In the genomic region with DNA sequence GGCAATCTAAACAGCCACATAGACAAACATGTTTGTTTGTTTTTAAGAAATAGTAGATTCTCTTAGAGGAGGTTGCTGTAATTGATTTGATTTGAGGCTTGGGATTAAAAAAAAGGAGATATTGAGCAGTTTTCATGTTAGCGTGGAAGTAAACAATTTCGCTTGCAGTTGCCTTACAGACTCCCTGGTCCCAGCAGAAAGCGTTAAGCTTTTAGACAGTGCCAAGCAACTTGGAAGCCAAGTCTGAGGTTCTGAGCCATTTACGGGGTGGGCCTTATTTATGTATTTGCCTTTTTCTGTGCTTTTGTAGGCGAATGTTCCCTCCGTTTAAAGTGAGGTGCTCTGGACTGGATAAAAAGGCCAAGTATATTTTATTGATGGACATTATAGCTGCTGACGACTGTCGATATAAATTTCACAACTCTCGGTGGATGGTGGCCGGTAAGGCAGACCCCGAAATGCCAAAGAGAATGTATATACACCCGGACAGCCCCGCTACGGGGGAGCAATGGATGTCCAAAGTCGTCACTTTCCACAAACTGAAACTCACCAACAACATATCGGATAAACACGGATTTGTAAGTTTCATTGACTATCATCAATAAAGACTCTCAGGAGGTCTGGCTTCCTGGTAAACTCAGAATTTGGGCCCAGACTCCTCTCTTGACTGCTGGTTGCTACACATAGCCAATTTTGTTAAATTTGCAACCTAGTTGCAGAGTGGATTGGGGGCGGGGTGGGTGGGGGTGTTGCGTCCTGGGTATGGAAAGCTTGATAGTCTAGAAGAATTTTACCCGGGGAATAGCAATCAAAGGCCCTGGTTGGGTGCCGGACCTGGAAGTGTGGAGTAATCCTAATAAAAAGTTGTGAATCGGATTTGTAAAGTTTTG, we compare ENCODE assay signal across 9 mouse cellular contexts. TPM values are rescaled to one million over a fixed set of nuclear protein-coding genes. Genes with fewer than 3 reads are reported as not detected.
DNase-seq lines count a peak whose midpoint lies in the region; ATAC-seq and TF ChIP-seq lines count a peak whose summit lies in the region.
"Had no signal": no experiment of that assay in that cellular context is flagged by ENCODE, and none has a peak within 500 bp of the region (broad histone marks: within the 10 kb centered on the region; RNA-seq: fewer than 3 reads in every experiment).

No protein-coding gene starts in this region.

- no peak overlapping the region for H3K9ac ChIP-seq in forebrain, postnatal 0 days
- no peak overlapping the region for H3K9ac ChIP-seq in forebrain, embryonic 12.5 days
- peak overlapping the region; percentile 99 for H3K9ac ChIP-seq in lung, embryonic 14.5 days
- peak overlapping the region; percentile 86 for H3K9ac ChIP-seq in intestine, embryonic 15.5 days
- H3K9ac ChIP-seq in neural tube, embryonic 14.5 days (replicated peaks; ENCODE audit: low read depth, low read length) = no peak overlapping the region
- no peak overlapping the region for H3K9ac ChIP-seq in forebrain, embryonic 13.5 days

- DNase-seq in forebrain, postnatal 0 days = no peak
- DNase-seq in lung, embryonic 14.5 days = no peak
- DNase-seq in lung, postnatal 36 days = no peak
- DNase-seq: B cell, adult 2 months had no signal

- H3K27ac ChIP-seq in forebrain, postnatal 0 days (ENCODE audit: low read depth, low read length) = no peak overlapping the region
- no peak overlapping the region for H3K27ac ChIP-seq in forebrain, embryonic 12.5 days
- H3K27ac ChIP-seq in lung, embryonic 14.5 days (ENCODE audit: low read depth) = peak overlapping the region; percentile 99
- no peak overlapping the region for H3K27ac ChIP-seq in intestine, embryonic 15.5 days
- no peak overlapping the region for H3K27ac ChIP-seq in neural tube, embryonic 14.5 days (ENCODE audit: low read depth, low read length)
- H3K27ac ChIP-seq in forebrain, embryonic 13.5 days = no peak overlapping the region

- H3K27me3 ChIP-seq in forebrain, postnatal 0 days (ENCODE audit: insufficient read depth, low read length) = peaks cover 90% of the 10 kb centered on the region
- peaks cover 96% of the 10 kb centered on the region for H3K27me3 ChIP-seq in forebrain, embryonic 12.5 days
- peaks cover 31% of the 10 kb centered on the region for H3K27me3 ChIP-seq in lung, embryonic 14.5 days (ENCODE audit: insufficient read depth, low read length)
- H3K27me3 ChIP-seq in intestine, embryonic 15.5 days (replicated peaks) = no peaks in the 10 kb centered on the region; the same call in 1 of the 2 replicates
- peaks cover 69% of the 10 kb centered on the region for H3K27me3 ChIP-seq in neural tube, embryonic 14.5 days (ENCODE audit: control insufficient read depth, insufficient read depth, low read length)
- H3K27me3 ChIP-seq in forebrain, embryonic 13.5 days = peaks cover 99% of the 10 kb centered on the region

- H3K4me1 ChIP-seq in forebrain, postnatal 0 days (ENCODE audit: insufficient read depth) = no peaks in the 10 kb centered on the region
- H3K4me1 ChIP-seq in forebrain, embryonic 12.5 days = peaks cover 21% of the 10 kb centered on the region
- H3K4me1 ChIP-seq in lung, embryonic 14.5 days (ENCODE audit: insufficient read depth) = no peaks in the 10 kb centered on the region
- H3K4me1 ChIP-seq in intestine, embryonic 15.5 days (replicated peaks) = peaks cover 15% of the 10 kb centered on the region
- H3K4me1 ChIP-seq in neural tube, embryonic 14.5 days (ENCODE audit: control insufficient read depth, insufficient read depth, low read length) = peaks cover 7% of the 10 kb centered on the region; the same call in 1 of the 2 replicates
- peaks cover 16% of the 10 kb centered on the region for H3K4me1 ChIP-seq in forebrain, embryonic 13.5 days

- H3K4me3 ChIP-seq in forebrain, postnatal 0 days (ENCODE audit: low read depth, low read length) = peak overlapping the region; percentile 4; the same call in 1 of the 2 replicates
- no peak overlapping the region for H3K4me3 ChIP-seq in forebrain, embryonic 12.5 days (replicated peaks)
- peak overlapping the region; percentile 74 for H3K4me3 ChIP-seq in lung, embryonic 14.5 days (ENCODE audit: low read depth, low read length)
- peak overlapping the region; percentile 58 for H3K4me3 ChIP-seq in intestine, embryonic 15.5 days (replicated peaks)
- H3K4me3 ChIP-seq in neural tube, embryonic 14.5 days (ENCODE audit: low read depth, low read length) = peak overlapping the region; percentile 13; the same call in 1 of the 2 replicates
- no peak overlapping the region for H3K4me3 ChIP-seq in forebrain, embryonic 13.5 days

- WGBS in forebrain, postnatal 0 days = 3% methylated on average over 22 of the region's 22 CpGs
- WGBS in forebrain, embryonic 12.5 days = 1% methylated on average over 22 of the region's 22 CpGs
- WGBS in lung, embryonic 14.5 days = 7% methylated on average over 22 of the region's 22 CpGs
- WGBS in intestine, embryonic 15.5 days = 16% methylated on average over 22 of the region's 22 CpGs
- 5% methylated on average over 22 of the region's 22 CpGs for WGBS in neural tube, embryonic 14.5 days
- WGBS in forebrain, embryonic 13.5 days = 2% methylated on average over 22 of the region's 22 CpGs

- no peak overlapping the region for H3K4me2 ChIP-seq in forebrain, postnatal 0 days (ENCODE audit: low read depth)
- H3K4me2 ChIP-seq in forebrain, embryonic 12.5 days = no peak overlapping the region
- H3K4me2 ChIP-seq in lung, embryonic 14.5 days = peak overlapping the region; percentile 65
- peak overlapping the region; percentile 92 for H3K4me2 ChIP-seq in intestine, embryonic 15.5 days (replicated peaks)
- H3K4me2 ChIP-seq in neural tube, embryonic 14.5 days (ENCODE audit: low read depth, low read length) = peak overlapping the region; percentile 24; the same call in 1 of the 2 replicates
- no peak overlapping the region for H3K4me2 ChIP-seq in forebrain, embryonic 13.5 days

- no peak for ATAC-seq in forebrain, postnatal 0 days
- ATAC-seq in forebrain, embryonic 12.5 days (ENCODE audit: low FRiP score) = no peak
- no peak for ATAC-seq in lung, embryonic 14.5 days (ENCODE audit: insufficient read depth)
- ATAC-seq in intestine, embryonic 15.5 days = no peak
- no peak for ATAC-seq in neural tube, embryonic 14.5 days (ENCODE audit: low read depth)
- no peak for ATAC-seq in granulocyte monocyte progenitor cell, adult 5-6 weeks (replicated peaks; ENCODE audit: poor library complexity, severe bottlenecking)
- ATAC-seq in forebrain, embryonic 13.5 days = no peak

- no peaks in the 10 kb centered on the region for H3K9me3 ChIP-seq in forebrain, postnatal 0 days (ENCODE audit: low read length)
- no peaks in the 10 kb centered on the region for H3K9me3 ChIP-seq in forebrain, embryonic 12.5 days
- H3K9me3 ChIP-seq in lung, embryonic 14.5 days (ENCODE audit: low read depth, low read length) = no peaks in the 10 kb centered on the region
- no peaks in the 10 kb centered on the region for H3K9me3 ChIP-seq in intestine, embryonic 15.5 days
- H3K9me3 ChIP-seq in neural tube, embryonic 14.5 days (ENCODE audit: control insufficient read depth, low read length) = no peaks in the 10 kb centered on the region
- no peaks in the 10 kb centered on the region for H3K9me3 ChIP-seq in forebrain, embryonic 13.5 days (replicated peaks)

- TF ChIP-seq CTCF in forebrain, postnatal 0 days (IDR thresholded peaks at IDR 0.05; ENCODE audit: low read depth) = no peak
- TF ChIP-seq CTCF in lung, embryonic 14.5 days (IDR thresholded peaks at IDR 0.05; ENCODE audit: low read depth) = no peak

- H3K36me3 ChIP-seq in forebrain, postnatal 0 days (ENCODE audit: insufficient read depth) = no peaks in the 10 kb centered on the region
- no peaks in the 10 kb centered on the region for H3K36me3 ChIP-seq in forebrain, embryonic 12.5 days (replicated peaks)
- H3K36me3 ChIP-seq in lung, embryonic 14.5 days (ENCODE audit: insufficient read depth) = peaks cover 47% of the 10 kb centered on the region
- H3K36me3 ChIP-seq in intestine, embryonic 15.5 days = no peaks in the 10 kb centered on the region; the same call in 1 of the 2 replicates
- H3K36me3 ChIP-seq in neural tube, embryonic 14.5 days (ENCODE audit: control insufficient read depth, insufficient read depth, low read length) = no peaks in the 10 kb centered on the region
- no peaks in the 10 kb centered on the region for H3K36me3 ChIP-seq in forebrain, embryonic 13.5 days (ENCODE audit: poor library complexity, severe bottlenecking)

RNA-seq across cellular contexts. Expression of a gene that starts 3.5 kb away (rescaled TPM):
- total RNA-seq in forebrain, postnatal 0 days (2014; rRNA removed) = 1.5 and 2.9 TPM in 2 replicates
- polyA plus RNA-seq in forebrain, postnatal 0 days (2015; fragmentation: Nextera tagmentation; extraction: Ambion mirVana) = 1.2 and 1.7 TPM in 2 replicates
- 1.7 and 2.3 TPM in 2 replicates for polyA plus RNA-seq in forebrain, embryonic 12.5 days (2016; fragmentation: Nextera tagmentation; extraction: Ambion mirVana)
- polyA plus RNA-seq in lung, embryonic 14.5 days (2014; fragmentation: Nextera tagmentation; extraction: Ambion mirVana) = 82.1 and 84.8 TPM in 2 replicates
- polyA plus RNA-seq in intestine, embryonic 15.5 days (2015; fragmentation: Nextera tagmentation; extraction: Ambion mirVana) = 38.6 and 44.9 TPM in 2 replicates
- polyA plus RNA-seq in neural tube, embryonic 14.5 days (2014; fragmentation: Nextera tagmentation; extraction: Ambion mirVana) = 0.88 and 6.4 TPM in 2 replicates
- total RNA-seq in granulocyte monocyte progenitor cell, adult 5-6 weeks (2014; fragmentation: Nextera tagmentation) = not detected in 2 replicates
- total RNA-seq in granulocyte monocyte progenitor cell, adult 5-6 weeks (2017) = not detected in 2 replicates
- 1.4 and 1.7 TPM in 2 replicates for polyA plus RNA-seq in forebrain, embryonic 13.5 days (2015; fragmentation: Nextera tagmentation; extraction: Ambion mirVana)

Comparison
In these comparisons a context has a peak if more than half of its experiments do, and no peak if none do; other contexts are left out.
1. H3K4me3 ChIP-seq: peak in forebrain, postnatal 0 days (single experiment), lung, embryonic 14.5 days (single experiment), intestine, embryonic 15.5 days (single experiment) and neural tube, embryonic 14.5 days (single experiment); none in forebrain, embryonic 12.5 days (single experiment) and forebrain, embryonic 13.5 days (single experiment).
2. H3K4me2 ChIP-seq: peak in lung, embryonic 14.5 days (single experiment), intestine, embryonic 15.5 days (single experiment) and neural tube, embryonic 14.5 days (single experiment); none in forebrain, postnatal 0 days (single experiment), forebrain, embryonic 12.5 days (single experiment) and forebrain, embryonic 13.5 days (single experiment).
3. H3K9ac ChIP-seq: peak in lung, embryonic 14.5 days (single experiment) and intestine, embryonic 15.5 days (single experiment); none in forebrain, postnatal 0 days (single experiment), forebrain, embryonic 12.5 days (single experiment), neural tube, embryonic 14.5 days (single experiment) and forebrain, embryonic 13.5 days (single experiment).